Mouse (Mus musculus) G1E (cell line): Measurements from ENCODE around the gene H2-Ob. TPM values are rescaled to one million over a fixed set of nuclear protein-coding genes. Genes with fewer than 3 reads are reported as not detected.

Experiments
- ATAC-seq: 2 replicates; pipeline ENCODE4 v1.8.0; 2016; ENCODE audit warnings: mild to moderate bottlenecking; ENCODE audit not compliant: insufficient number of reproducible peaks, poor library complexity, low FRiP score, severe bottlenecking; ENCODE audit errors: extremely low read depth
- DNase-seq: peaks from one replicate; pipeline ENCODE4 v3.0.0; 2012; ENCODE audit warnings: low spot score
- H3K27me3 ChIP-seq: 2 replicates; pipeline ENCODE4 v1.6.1; 2012; ENCODE audit warnings: mild to moderate bottlenecking, low read length, inconsistent platforms; ENCODE audit not compliant: insufficient read depth
- H3K36me3 ChIP-seq: replicated peaks from 2 replicates; pipeline ENCODE3; 2012; ENCODE audit warnings: mild to moderate bottlenecking, inconsistent platforms
- H3K4me1 ChIP-seq: 2 replicates; pipeline ENCODE4 v1.6.1; 2012; ENCODE audit warnings: low read depth, low read length, inconsistent platforms, mixed read lengths; ENCODE audit not compliant: insufficient read depth
- H3K4me3 ChIP-seq: 2 replicates; pipeline ENCODE4 v1.5.1; 2012; ENCODE audit warnings: low read depth, mild to moderate bottlenecking, inconsistent platforms, low read length, moderate library complexity, mixed read lengths
- H3K9me3 ChIP-seq: replicated peaks from 2 replicates; pipeline ENCODE4 v1.6.1; 2012; ENCODE audit warnings: inconsistent platforms
- CTCF ChIP-seq: IDR thresholded peaks from 2 replicates; pipeline ENCODE4 v1.5.1; 2012; ENCODE audit warnings: low read depth, low read length, inconsistent platforms, mixed read lengths
- GATA1 ChIP-seq: IDR thresholded peaks from 2 replicates; pipeline ENCODE4 v1.6.1; 2012; ENCODE audit warnings: borderline replicate concordance, low read length, inconsistent platforms, mixed read lengths
- GATA2 ChIP-seq: IDR thresholded peaks from 2 replicates; pipeline ENCODE4 v1.6.1; 2012; ENCODE audit warnings: low read depth, low read length, inconsistent platforms, borderline replicate concordance
- POLR2AphosphoS5 ChIP-seq: IDR thresholded peaks from 2 replicates; pipeline ENCODE4 v1.6.1; 2012; ENCODE audit warnings: low read depth, low read length, inconsistent platforms; ENCODE audit not compliant: insufficient replicate concordance
- TAL1 ChIP-seq: conservative IDR thresholded peaks from 2 replicates; pipeline ENCODE4 v1.6.1; 2012; ENCODE audit warnings: low read depth, low read length, inconsistent platforms, mixed read lengths
- polyA plus RNA-seq: library from polyadenylated mRNA; stranded (reverse); fragments of >175 nt; gene quantifications from 2 replicates; pipeline ENCODE4 v1.2.3, GENCODE M21; 2012
- total RNA-seq, 2 experiments: library from RNA; stranded (forward) in 1 of 2; stranded (reverse) in 1 of 2; fragments of 200-1000 nt in 1 of 2; fragments of >200 nt in 1 of 2; fragmentation: Nextera tagmentation in 1 of 2; gene quantifications; 2 replicates each; pipeline ENCODE4 v1.2.3; 2014 to 2017

The H2-Ob gene
- total and polyA plus RNA-seq, 3 experiments: 0.11 TPM; not detected in 2

DNA sequence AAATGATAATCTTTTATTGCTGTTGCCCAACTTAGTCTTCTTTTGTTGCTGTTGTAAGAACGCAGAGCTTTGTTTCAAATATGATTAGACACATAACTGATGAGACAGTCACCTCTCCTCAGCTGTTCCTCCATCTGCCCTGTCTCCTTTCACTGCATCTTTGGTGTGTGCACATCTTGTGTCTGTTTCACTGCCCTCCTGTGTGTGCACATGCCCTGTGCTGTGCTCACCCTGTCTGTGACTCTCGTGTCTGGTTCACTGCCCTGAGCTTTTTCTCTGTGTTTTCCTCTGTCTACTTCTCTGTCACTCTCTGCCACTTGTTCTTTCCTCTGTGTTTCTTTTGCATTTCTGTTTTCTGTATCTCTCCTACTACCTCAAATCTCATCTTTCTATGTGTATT lies 31.5 kb downstream of the H2-Ob start:
- peaks cover under 1% of the 10 kb centered on the region; the same call in 1 of the 2 replicates for H3K9me3 ChIP-seq
- no peaks in the 10 kb centered on the region for H3K4me1 ChIP-seq

DNA sequence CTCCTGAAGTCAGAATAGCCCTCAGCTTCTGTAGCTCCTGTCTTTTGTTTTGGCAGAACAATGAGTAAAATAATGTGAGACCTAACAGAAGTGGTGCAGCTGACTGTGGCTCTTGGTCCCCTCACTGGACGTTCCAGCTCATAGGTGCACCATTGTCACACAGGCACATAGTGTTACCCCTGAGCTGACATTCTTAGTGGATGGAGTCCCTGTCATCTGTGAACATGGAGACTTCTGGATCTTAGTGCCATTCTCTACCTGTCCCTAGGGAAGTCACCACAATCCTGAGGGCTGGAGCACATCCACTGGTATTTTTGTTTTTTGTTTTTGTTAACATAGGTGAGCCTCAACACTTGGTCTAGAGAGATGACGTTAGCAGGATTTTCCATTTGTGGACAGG lies 32.2 kb downstream of the H2-Ob start:
- no peak for TF ChIP-seq GATA2
- TF ChIP-seq GATA1: no peak
- TF ChIP-seq CTCF: no peak
- TF ChIP-seq POLR2AphosphoS5: no peak
- no peak for TF ChIP-seq TAL1
- Histone ChIP-seq H3K9me3 (no peaks in the 10 kb centered on the region), H3K36me3 (no peaks in the 10 kb centered on the region), H3K27me3 (peaks cover 13% of the 10 kb centered on the region), H3K4me3 (no peak overlapping the region), H3K4me1 (no peaks in the 10 kb centered on the region)
- ATAC-seq (no peak), DNase-seq (no peak)

More for the DNA sequence above, 31.5 kb downstream of the H2-Ob start:
- peaks cover 13% of the 10 kb centered on the region for H3K27me3 ChIP-seq
- no peaks in the 10 kb centered on the region for H3K36me3 ChIP-seq
- DNase-seq (no peak), ATAC-seq (no peak)
- TF ChIP-seq GATA2 (no peak), GATA1 (no peak), TAL1 (no peak), POLR2AphosphoS5 (no peak), CTCF (no peak)
- no peak overlapping the region for H3K4me3 ChIP-seq

GRCm38 (mm10) chr17:34272102-34272501 lies 33.4 kb downstream of the H2-Ob start:
- H3K4me3 ChIP-seq: no peak overlapping the region
- ATAC-seq: no peak
- DNase-seq: no peak
- no peaks in the 10 kb centered on the region for H3K4me1 ChIP-seq
- no peak for TF ChIP-seq POLR2AphosphoS5
- TF ChIP-seq TAL1: no peak
- TF ChIP-seq GATA2: no peak
- no peak for TF ChIP-seq GATA1
- no peak for TF ChIP-seq CTCF
- H3K9me3 ChIP-seq: no peaks in the 10 kb centered on the region
- H3K27me3 ChIP-seq: peaks cover 13% of the 10 kb centered on the region
- no peaks in the 10 kb centered on the region for H3K36me3 ChIP-seq

- DNase-seq (no peak), ATAC-seq (no peak)
- no peaks in the 10 kb centered on the region for H3K9me3 ChIP-seq
- H3K4me1 ChIP-seq: no peaks in the 10 kb centered on the region
- TF ChIP-seq CTCF (no peak), POLR2AphosphoS5 (no peak; the same call in 1 of the 2 replicates), GATA2 (no peak), TAL1 (no peak), GATA1 (no peak)
- peak overlapping the region; percentile 13; the same call in 1 of the 2 replicates for H3K4me3 ChIP-seq
- peaks cover 7% of the 10 kb centered on the region for H3K27me3 ChIP-seq
- H3K36me3 ChIP-seq: no peaks in the 10 kb centered on the region
These were observed 41.9 kb downstream of the H2-Ob start for GRCm38 (mm10) chr17:34280499-34281038.

DNA sequence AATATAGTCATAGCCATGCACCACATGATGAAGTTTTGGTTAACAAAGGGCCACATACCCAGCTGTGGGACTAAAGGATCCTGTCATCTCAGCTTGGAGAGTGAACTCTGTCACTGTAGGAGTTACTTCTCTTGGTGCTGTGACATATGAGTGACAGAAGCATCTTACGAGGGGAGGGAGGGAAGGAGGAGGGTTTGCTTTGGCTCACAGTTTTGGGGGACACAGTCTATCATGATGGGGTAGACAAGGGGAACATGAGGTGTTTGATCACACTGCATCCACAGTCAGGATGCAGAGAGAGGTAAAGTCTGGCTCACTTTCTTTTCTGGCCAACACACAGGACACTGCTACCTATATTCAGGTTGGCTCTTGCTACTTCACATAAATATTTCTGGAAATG lies 43.1 kb downstream of the H2-Ob start:
- Histone ChIP-seq H3K4me3 (no peak overlapping the region), H3K4me1 (no peaks in the 10 kb centered on the region), H3K27me3 (peaks cover 14% of the 10 kb centered on the region), H3K36me3 (no peaks in the 10 kb centered on the region), H3K9me3 (no peaks in the 10 kb centered on the region)
- no peak for TF ChIP-seq GATA1
- TF ChIP-seq TAL1: no peak
- no peak for TF ChIP-seq GATA2
- TF ChIP-seq CTCF: no peak
- no peak for TF ChIP-seq POLR2AphosphoS5
- DNase-seq (no peak), ATAC-seq (no peak)

DNA sequence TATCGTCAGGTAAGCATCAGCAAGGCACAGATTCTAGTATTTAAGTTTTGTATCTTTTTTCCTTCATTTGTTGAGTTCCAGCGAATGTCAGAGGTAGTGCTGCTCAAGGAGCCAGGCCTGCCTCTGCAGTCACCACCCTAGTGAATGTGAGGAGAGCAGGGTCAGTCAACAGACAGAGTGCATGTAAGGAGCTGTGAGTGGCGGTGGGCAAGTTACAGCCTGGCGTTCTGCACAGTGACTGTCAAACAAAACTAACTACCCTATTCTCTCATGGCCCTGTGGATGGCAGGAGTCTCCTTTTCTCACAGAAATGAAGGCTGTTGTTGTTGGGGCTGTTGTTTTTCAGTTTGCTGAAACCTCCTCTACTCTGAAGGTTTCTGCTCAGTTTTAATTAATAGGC lies 46.7 kb downstream of the H2-Ob start:
- no peak for ATAC-seq

GRCm38 (mm10) chr17:34285848-34286247 lies 47.1 kb downstream of the H2-Ob start:
- TF ChIP-seq CTCF (no peak), POLR2AphosphoS5 (no peak), GATA2 (no peak), TAL1 (no peak), GATA1 (no peak)
- no peaks in the 10 kb centered on the region for H3K36me3 ChIP-seq
- H3K27me3 ChIP-seq: peaks cover 16% of the 10 kb centered on the region
- H3K4me3 ChIP-seq: no peak overlapping the region
- ATAC-seq (no peak), DNase-seq (no peak)
- no peaks in the 10 kb centered on the region for H3K4me1 ChIP-seq
- no peaks in the 10 kb centered on the region for H3K9me3 ChIP-seq

More for the DNA sequence above, 46.7 kb downstream of the H2-Ob start:
- DNase-seq: no peak
- Histone ChIP-seq H3K4me1 (no peaks in the 10 kb centered on the region), H3K27me3 (peaks cover 16% of the 10 kb centered on the region), H3K4me3 (no peak overlapping the region), H3K9me3 (no peaks in the 10 kb centered on the region), H3K36me3 (no peaks in the 10 kb centered on the region)
- no peak for TF ChIP-seq TAL1
- TF ChIP-seq CTCF: no peak
- TF ChIP-seq GATA2: no peak
- TF ChIP-seq POLR2AphosphoS5: no peak
- TF ChIP-seq GATA1: no peak
